Mouse (Mus musculus): Measurements from ENCODE around the gene Klhl21.

Gene Klhl21

GRCm38 (mm10) chr4:151995371-151996172 is 13.0 kb upstream of the Klhl21 start:
- no peak for DNase-seq (ENCODE audit: low read depth, low spot score)

GRCm38 (mm10) chr4:151996173-151996950 is 12.2 kb upstream of the Klhl21 start, which contains the start of gene Phf13:
Gene Phf13 (minus strand): TSS chr4:151996258.
- peak; percentile 100 for DNase-seq (ENCODE audit: low read depth, low spot score)

- DNase-seq (ENCODE audit: low read depth, low spot score): no peak
Measured at GRCm38 (mm10) chr4:151996951-151997222, 11.7 kb upstream of the Klhl21 start.

DNA sequence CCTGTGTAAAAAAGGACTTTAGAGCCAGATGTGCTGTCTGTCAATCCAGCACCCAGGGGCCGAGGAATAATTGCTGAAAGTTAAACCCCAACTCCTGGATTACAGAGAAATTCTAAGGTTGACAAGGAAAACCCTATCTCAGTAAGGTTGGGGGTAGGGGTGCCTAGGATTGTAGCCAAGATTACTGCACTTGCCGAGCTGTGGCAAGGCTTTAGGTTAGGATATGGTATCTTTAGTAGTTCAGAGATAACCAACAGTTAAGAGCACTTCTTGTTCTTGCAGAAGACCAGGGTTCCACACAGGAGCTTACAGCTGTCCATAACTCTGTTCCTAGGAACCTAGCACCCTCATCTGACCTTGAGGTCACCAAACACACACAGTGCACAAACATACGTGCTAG is 10.9 kb upstream of the Klhl21 start:
- no peak for DNase-seq (ENCODE audit: low read depth, low spot score)

GRCm38 (mm10) chr4:151999481-151999880 is 9.1 kb upstream of the Klhl21 start:
- no peak for DNase-seq (ENCODE audit: low read depth, low spot score)

GRCm38 (mm10) chr4:152000906-152001305 is 7.7 kb upstream of the Klhl21 start:
- DNase-seq (ENCODE audit: low read depth, low spot score): no peak

GRCm38 (mm10) chr4:152001335-152001734 is 7.3 kb upstream of the Klhl21 start:
- no peak for DNase-seq (ENCODE audit: low read depth, low spot score)

GRCm38 (mm10) chr4:152002063-152002462 is 6.5 kb upstream of the Klhl21 start:
- DNase-seq (ENCODE audit: low read depth, low spot score): no peak

- DNase-seq (ENCODE audit: low read depth, low spot score): no peak
Measured at GRCm38 (mm10) chr4:152006137-152006536, 2.5 kb upstream of the Klhl21 start.

GRCm38 (mm10) chr4:152006812-152007211 is 1.8 kb upstream of the Klhl21 start:
- DNase-seq (ENCODE audit: low read depth, low spot score): no peak

GRCm38 (mm10) chr4:152007481-152008147 is 989 bp upstream of the Klhl21 start:
- DNase-seq (ENCODE audit: low read depth, low spot score): peak; percentile 50

DNA sequence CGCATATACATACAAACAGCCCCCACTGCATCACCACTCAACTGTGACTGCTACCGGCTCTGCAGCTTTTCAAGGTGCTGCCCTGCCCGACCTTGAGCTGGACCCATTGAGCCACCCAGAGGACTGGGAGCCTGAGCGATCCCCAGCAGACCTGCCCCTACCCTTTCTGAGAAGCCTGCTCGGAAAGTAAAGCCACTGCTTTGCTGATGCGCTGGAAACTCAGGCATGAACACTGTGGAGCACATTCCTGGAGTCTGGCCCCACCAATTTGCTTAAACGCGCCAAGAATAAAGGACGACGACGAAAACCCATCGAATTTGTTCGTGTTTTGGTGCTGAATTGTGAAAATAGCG is 479 bp upstream of the Klhl21 start:
- no peak for DNase-seq (ENCODE audit: low read depth, low spot score)

DNA sequence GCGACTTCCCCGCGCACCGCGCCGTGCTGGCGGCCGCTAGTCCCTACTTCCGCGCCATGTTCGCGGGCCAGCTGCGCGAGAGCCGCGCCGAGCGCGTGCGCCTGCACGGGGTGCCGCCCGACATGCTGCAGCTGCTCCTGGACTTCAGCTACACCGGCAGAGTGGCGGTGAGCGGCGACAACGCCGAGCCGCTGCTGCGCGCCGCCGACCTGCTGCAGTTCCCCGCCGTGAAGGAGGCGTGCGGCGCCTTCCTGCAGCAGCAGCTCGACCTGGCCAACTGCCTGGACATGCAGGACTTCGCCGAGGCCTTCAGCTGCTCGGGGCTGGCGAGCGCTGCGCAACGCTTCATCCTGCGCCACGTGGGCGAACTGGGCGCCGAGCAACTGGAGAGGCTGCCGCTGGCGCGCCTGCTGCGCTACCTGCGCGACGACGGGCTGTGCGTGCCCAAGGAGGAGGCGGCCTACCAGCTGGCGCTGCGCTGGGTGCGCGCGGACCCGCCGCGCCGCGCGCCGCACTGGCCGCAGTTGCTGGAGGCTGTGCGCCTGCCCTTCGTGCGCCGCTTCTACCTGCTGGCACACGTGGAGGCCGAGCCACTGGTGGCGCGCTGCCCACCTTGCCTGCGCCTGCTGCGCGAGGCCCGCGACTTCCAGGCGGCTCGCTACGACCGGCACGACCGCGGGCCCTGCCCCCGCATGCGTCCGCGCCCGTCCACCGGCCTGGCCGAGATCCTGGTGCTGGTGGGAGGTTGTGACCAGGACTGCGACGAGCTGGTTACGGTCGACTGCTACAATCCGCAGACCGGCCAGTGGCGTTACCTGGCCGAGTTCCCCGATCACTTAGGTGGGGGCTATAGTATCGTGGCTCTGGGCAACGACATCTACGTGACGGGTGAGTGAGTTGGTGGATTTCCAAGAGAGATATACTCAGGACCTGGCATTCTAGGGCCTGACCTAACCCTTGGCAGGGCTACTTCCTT is 761 bp downstream of the Klhl21 start:
- DNase-seq (ENCODE audit: low read depth, low spot score): peak; percentile 54

GRCm38 (mm10) chr4:152010091-152010706 is 1.6 kb downstream of the Klhl21 start:
- DNase-seq (ENCODE audit: low read depth, low spot score): no peak

DNA sequence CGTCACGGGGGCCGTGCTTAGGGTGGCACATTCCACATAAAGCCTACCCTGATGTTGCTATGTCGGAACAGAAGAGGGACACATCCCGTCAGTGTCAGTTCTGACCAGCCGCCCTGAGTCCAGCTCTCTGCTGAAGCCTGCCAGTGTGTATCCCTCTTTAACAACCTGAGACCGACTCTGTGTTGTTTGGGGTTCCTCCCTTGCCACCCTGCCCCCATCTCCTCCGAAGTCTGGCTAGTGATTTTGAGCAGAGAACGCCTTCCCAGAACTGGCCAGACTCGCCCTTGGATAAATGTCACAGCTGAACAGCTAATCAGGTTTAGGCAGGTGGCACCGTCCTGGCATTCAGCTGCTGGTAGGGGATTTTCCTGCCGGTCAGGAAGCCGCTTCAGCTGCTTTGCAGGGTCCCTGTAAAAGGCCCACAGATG is 2.1 kb downstream of the Klhl21 start:
- no peak for DNase-seq (ENCODE audit: low read depth, low spot score)

GRCm38 (mm10) chr4:152011171-152011760 is 2.7 kb downstream of the Klhl21 start:
- no peak for DNase-seq (ENCODE audit: low read depth, low spot score)

DNA sequence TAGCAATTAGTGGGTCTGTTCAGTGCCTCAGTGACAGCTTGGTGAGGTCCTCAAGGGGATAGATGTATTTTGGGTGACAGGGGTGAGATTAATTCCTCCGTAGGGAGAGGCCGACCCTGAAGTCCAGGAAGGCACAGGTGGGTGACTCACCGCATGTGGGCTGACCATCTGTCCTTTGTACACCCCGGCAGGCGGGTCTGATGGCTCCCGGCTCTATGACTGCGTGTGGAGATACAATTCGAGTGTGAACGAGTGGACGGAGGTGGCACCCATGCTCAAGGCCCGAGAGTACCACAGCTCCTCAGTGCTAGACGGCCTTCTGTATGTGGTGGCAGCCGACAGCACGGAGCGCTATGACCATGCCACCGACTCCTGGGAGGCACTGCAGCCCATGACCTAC is 3.5 kb downstream of the Klhl21 start:
- no peak for DNase-seq (ENCODE audit: low read depth, low spot score)

- DNase-seq (ENCODE audit: low read depth, low spot score): no peak
Measured at GRCm38 (mm10) chr4:152013036-152013813, 4.6 kb downstream of the Klhl21 start.

GRCm38 (mm10) chr4:152019073-152019472 is 10.5 kb downstream of the Klhl21 start:
- no peak for DNase-seq (ENCODE audit: low read depth, low spot score)

DNA sequence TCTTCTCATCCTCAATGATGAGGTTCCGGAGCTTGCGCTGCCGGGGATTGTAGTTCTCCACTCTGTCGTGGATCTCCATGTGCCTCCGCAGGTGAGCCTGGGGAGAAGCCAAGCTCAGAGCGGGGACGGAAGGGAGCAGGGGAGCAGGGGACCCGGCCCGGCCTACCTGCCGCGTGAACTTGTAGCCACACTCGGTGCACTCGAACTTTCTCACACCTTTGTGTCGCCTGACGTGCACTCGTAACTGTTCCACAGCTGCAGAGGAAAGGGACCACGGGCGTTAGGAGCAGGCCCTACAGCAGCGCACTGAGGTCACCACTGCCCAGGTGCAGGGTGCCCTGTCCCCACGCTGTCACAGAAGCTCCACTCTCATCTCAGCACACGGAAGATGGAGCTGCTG is 11.4 kb downstream of the Klhl21 start:
- no peak for DNase-seq (ENCODE audit: low read depth, low spot score)
